Mouse (Mus musculus) testis, adult 2 months (tissue): ENCODE results near the gene Smap1.

Experiments
- CTCF ChIP-seq: fragments of 200-500 bp; IDR thresholded peaks from 2 replicates; pipeline ENCODE4 v1.5.1; 2012; ENCODE audit warnings: low read depth, mild to moderate bottlenecking, inconsistent platforms, low read length, moderate library complexity; ENCODE audit not compliant: control insufficient read depth, insufficient read depth, insufficient replicate concordance
- POLR2A ChIP-seq: fragments of 200-500 bp; IDR thresholded peaks from 2 replicates; pipeline ENCODE4 v1.6.1; 2012; ENCODE audit warnings: low read depth, mild to moderate bottlenecking, inconsistent platforms, low read length, moderate library complexity; ENCODE audit not compliant: control insufficient read depth

DNA sequence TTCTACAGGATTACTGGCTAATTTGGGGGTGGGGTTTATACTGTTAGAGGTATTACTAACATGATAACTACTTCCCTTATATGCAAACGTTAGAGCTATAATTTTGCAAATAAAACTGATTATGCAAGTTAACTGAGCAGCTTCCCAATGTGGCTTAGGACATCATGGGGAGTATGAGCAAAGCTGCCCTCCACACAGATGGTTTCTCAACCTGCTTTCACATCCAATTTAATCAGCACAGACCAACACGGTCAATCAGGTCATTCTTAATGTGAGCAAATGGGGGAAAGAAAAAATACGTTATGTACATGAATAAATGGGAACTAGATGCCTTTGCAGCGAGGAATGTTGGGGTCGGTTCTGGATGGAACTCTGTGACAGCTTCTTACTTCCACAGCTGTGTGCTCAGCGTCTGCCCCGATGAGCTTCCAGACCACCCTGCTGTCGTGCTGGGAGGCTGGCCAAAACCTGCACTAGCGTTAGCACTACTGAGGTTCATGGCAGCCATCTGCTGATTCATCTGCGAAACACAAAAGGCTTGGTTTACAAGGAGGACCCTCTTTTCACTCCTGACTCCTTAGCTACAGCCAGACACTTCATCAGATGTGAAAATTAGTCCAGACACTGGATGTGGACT is 76.0 kb downstream of the Smap1 start:
- TF ChIP-seq POLR2A (no peak), CTCF (no peak)
